Mouse (Mus musculus) testis, postnatal 14 days (tissue): ENCODE data around the gene Agpat1.

Experiments
- DNase-seq: peaks from one replicate; pipeline ENCODE4 v3.0.0; 2021; ENCODE audit warnings: low spot score

Gene Agpat1

GRCm38 (mm10) chr17:34635671-34636070 is 31.6 kb downstream of the Agpat1 start:
- no peak for DNase-seq

DNA sequence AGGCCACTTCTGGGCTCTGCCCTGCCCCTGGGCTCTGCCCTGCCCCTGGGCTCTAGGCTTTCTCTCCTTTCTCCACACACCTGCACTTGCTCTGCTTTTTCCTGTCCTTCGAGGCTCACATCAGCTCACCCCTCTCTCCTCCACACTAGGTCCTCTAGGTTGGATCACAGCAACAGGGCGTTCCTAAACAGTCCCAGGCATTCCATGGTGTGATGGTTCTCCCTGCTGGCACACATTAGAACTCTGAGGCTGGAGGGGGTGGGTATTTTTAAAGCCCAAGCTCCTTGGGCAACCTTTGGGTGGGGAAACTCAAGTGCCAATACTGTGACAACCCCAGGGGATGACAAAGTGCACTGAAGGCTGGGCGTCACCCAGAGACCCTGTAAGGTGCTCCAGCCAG is 33.4 kb downstream of the Agpat1 start:
- no peak for DNase-seq

GRCm38 (mm10) chr17:34639461-34640255 is 35.6 kb downstream of the Agpat1 start:
- DNase-seq: no peak

GRCm38 (mm10) chr17:34640778-34641601 is 36.9 kb downstream of the Agpat1 start:
- DNase-seq: no peak

DNA sequence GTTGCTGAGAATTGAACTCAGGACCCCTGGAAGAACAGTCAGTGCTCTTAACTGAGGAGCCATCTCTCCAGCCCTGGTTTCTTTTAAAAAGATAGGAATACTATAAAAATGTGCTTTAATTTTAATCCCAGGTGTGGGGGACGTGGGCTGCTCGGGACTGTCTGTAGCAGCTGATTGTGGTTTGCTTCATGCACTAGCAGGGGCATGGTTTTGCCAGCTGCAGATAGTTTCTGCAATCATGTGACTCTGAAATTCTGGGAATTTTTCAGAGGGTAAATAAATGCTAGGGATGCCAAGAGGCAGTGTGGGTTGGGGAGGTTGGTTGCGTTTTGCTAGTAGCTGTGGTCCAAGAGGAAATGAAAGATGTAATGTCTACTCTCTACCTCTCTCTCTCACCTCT is 37.9 kb downstream of the Agpat1 start:
- DNase-seq: no peak

DNA sequence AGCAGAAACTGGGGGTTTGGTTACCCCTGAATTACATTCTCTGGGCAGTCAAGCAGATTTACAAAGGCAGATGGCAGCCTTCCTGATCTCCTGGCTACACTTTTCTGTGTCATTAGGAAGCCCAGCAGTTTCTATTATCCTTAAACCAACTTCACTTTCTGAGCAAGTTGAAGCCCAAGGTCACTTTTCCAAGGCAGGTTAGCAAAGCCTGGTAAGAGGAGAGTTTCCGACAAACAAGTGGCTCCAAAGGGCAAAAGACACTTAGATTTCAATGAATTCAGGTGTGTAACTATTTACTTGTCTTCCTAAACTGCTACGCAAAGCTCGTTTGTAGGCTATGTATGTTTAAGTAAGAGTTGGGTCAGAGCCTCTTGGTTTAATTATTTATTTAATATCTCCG is 39.3 kb downstream of the Agpat1 start:
- no peak for DNase-seq

DNA sequence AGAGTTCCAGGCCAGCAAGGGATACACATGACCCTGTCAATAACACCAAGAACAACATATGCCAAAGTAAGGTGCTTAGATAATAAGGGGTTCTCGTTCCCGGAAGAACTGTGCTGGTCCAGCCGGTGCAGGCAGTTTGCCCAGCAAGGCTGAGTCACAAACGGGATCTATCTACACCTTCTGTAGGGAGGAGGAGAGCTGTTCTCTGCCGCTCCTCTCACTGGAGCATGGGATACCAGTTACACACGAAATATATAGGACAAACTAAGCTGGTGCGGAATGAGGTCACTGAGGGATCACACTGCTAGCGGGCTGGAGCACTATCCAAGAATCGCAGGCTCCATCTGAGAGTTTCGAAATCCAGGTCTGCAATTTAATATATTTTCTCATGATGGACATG is 39.9 kb downstream of the Agpat1 start:
- no peak for DNase-seq

- peak; percentile 95 for DNase-seq
These were observed 40.5 kb downstream of the Agpat1 start, which contains the start of gene Fkbpl for GRCm38 (mm10) chr17:34644608-34645007. Gene Fkbpl, plus strand, starts transcription at chr17:34644764.

- no peak for DNase-seq
These were observed 41.3 kb downstream of the Agpat1 start for GRCm38 (mm10) chr17:34645256-34645829.

- no peak for DNase-seq
These were observed 41.9 kb downstream of the Agpat1 start for GRCm38 (mm10) chr17:34645831-34646511.

DNA sequence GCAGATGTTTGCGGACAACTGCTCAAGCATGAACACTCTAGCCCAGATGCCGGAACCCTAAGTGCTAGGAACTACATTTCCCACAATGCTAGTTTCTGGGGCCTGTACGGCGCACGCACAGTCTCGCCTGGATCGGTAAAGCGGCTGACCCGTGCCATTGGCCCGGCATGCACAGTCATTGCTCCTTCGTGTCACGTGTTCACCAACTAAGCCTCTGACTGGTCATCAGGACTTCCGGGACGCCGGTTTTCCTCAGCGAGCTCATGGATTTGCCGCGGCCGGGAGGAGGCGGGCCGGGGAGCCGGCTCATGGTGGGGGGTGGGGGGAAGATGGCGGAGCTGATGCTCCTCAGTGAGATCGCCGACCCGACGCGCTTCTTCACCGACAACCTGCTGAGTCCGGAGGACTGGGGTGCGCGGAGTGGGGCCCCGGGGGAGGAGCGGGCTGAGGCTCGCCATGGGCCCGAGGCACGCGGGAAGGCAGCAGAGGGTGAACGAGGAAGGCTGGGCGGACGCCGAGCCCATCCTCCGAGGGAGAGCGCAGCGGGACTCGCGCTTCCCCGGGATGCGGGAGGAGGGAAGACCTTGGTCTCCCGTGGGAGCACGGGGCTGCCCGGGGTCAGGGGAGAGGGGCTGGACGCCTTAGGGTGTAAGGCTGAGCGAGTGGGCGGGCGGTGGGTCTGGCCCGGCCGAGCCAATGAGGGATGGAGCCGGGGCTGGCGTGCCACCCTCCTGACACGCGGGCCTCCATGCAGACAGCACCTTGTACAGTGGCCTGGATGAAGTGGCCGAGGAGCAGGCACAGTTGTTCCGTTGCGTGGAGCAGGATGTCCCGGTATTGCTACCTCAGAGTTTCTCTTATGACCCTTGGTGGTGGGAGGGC is 43.1 kb downstream of the Agpat1 start, which contains the start of gene Atf6b:
Atf6b (plus strand) TSS at position 241 of the 882 bp plus-strand sequence.
- DNase-seq: peak; percentile 98

DNA sequence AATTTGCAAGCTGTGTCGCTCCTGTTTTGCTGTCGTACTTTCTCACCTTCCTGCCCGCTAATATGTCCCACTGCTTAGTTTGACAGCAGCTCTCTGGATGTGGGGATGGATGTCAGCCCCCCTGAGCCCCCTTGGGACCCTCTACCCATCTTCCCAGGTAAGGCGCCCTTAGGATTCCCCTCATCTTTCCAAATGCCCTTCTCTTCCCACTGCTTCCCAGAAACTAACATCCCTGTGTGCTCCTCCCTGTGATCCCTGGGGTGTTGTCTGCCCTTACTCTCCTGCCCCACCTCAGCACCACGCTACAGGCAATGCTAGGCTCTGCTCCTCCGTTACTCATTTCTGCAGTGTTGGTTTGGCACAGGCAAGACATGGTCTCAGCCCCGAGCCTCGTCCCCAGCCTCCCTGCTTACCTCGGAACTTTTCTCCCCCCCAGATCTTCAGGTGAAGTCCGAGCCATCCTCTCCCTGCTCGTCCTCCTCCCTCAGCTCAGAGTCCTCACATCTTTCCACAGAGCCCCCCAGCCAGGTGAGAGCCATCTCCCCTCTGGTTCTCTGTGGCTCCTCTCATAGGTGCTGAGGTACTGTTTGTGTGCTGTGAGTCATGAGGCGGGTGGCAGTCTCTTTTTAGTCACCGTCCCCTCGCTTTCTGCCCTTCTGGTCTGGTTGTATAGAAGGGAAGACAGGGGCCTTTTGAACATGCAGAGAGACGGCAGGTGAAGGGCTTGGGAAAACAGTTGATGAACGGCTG is 44.3 kb downstream of the Agpat1 start:
- DNase-seq: no peak

- no peak for DNase-seq
These were observed 45.2 kb downstream of the Agpat1 start for GRCm38 (mm10) chr17:34649106-34649864.

GRCm38 (mm10) chr17:34650781-34651180 is 46.7 kb downstream of the Agpat1 start:
- no peak for DNase-seq

DNA sequence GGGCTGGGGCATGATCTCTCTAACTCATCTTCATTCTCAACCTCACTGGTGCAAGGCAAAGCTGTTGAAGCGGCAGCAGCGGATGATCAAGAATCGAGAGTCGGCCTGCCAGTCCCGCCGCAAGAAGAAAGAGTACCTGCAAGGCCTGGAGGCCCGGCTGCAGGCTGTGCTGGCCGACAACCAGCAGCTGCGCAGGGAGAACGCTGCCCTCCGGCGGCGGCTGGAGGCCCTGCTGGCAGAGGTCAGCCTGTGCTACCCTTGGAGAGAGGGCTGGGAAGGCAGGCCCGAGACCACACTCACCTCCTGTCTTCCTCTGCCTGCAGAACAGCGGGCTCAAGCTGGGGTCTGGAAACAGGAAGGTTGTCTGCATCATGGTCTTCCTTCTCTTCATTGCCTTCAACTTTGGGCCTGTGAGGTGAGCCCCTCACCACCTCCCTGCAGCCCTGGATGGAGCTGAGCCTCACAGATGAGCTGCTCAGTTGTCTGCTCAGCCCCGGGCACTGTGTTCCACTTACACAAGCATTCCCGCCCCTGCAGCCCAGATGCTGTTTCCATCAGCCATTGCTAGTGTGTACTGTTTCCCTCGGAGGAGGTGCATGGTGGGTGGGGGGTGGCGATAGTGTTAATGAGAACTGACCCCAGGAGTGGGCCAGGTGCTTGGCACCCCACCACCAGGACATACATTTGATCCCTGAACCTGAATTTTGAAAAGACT is 47.6 kb downstream of the Agpat1 start:
- no peak for DNase-seq

DNA sequence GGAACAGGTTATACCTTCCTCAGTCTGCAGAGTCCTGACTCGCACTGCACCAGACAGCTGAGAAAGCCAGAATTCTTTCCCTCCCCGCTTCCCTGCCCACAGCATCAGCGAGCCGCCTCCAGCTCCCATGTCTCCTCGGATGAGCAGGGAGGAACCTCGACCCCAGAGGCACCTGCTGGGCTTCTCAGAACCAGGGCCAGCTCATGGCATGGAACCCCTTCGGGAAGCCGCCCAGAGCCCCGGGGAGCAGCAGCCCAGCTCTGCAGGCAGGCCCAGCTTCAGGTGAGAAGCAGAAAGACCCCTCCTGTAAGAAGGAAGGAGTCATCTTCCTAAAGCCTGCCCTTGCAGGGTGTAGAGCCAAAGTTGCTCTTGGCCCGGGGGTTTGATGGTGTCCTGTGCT is 48.5 kb downstream of the Agpat1 start:
- no peak for DNase-seq

DNA sequence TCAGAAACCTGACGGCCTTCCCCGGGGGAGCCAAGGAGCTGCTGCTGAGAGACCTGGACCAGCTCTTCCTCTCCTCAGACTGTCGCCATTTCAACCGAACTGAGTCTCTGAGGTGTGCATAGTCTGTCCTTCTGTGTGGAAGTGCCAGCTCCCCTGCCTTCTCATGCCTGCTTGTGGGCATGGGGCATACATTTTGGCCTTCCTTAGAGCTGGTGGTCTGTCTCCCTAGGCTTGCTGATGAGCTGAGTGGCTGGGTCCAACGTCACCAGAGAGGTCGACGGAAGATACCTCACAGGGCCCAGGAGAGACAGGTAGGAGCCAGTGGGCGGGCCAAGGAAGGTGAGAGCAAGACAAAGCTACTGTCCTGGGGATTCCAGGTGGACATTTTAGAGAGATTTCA is 48.9 kb downstream of the Agpat1 start:
- no peak for DNase-seq

- DNase-seq: no peak
These were observed 49.8 kb downstream of the Agpat1 start for GRCm38 (mm10) chr17:34653746-34654285.

- no peak for DNase-seq
These were observed 50.3 kb downstream of the Agpat1 start for GRCm38 (mm10) chr17:34654392-34654791.
